Mouse (Mus musculus) heart, embryonic 11.5 days (tissue): ENCODE results near the gene Cpeb3. TPM values are rescaled to one million over a fixed set of nuclear protein-coding genes. Genes with fewer than 3 reads are reported as not detected.

Source experiments
- ATAC-seq: fragments of 200-750 bp; cut with Nextera tagmentation; replicated peaks from 2 replicates; pipeline ENCODE4 v1.8.0; 2017; ENCODE audit warnings: moderate library complexity; ENCODE audit not compliant: insufficient number of reproducible peaks, low FRiP score, low TSS enrichment
- H3K27ac ChIP-seq: fragments of 300-500 bp; sonication (generic); 2 replicates; pipeline ENCODE4 v1.5.1; 2014; ENCODE audit warnings: mild to moderate bottlenecking, low read depth, low read length
- H3K27me3 ChIP-seq: fragments of 300-500 bp; sonication (generic); 2 replicates; pipeline ENCODE4 v1.6.1; 2014; ENCODE audit warnings: mild to moderate bottlenecking, low read length, mixed read lengths; ENCODE audit not compliant: control insufficient read depth, insufficient read depth
- H3K36me3 ChIP-seq: fragments of 300-500 bp; sonication (generic); 2 replicates; pipeline ENCODE4 v1.6.1; 2014; ENCODE audit warnings: mild to moderate bottlenecking, low read length, moderate library complexity, mixed read lengths; ENCODE audit not compliant: control insufficient read depth, insufficient read depth
- H3K4me1 ChIP-seq: fragments of 300-500 bp; sonication (generic); 2 replicates; pipeline ENCODE4 v1.6.1; 2014; ENCODE audit warnings: low read length; ENCODE audit not compliant: control insufficient read depth, insufficient read depth
- H3K4me2 ChIP-seq: fragments of 300-500 bp; sonication (generic); 2 replicates; pipeline ENCODE4 v1.6.1; 2014; ENCODE audit warnings: mild to moderate bottlenecking, moderate library complexity
- H3K4me3 ChIP-seq: fragments of 300-500 bp; sonication (generic); 2 replicates; pipeline ENCODE4 v1.5.1; 2014; ENCODE audit warnings: low read depth, low read length
- H3K9ac ChIP-seq: fragments of 300-500 bp; sonication (generic); 2 replicates; pipeline ENCODE4 v1.6.1; 2014; ENCODE audit warnings: mild to moderate bottlenecking, low read depth, low read length, moderate library complexity
- H3K9me3 ChIP-seq: fragments of 300-500 bp; sonication (generic); replicated peaks from 2 replicates; pipeline ENCODE4 v1.6.1; 2016; ENCODE audit warnings: low read length; ENCODE audit not compliant: control insufficient read depth
- WGBS: fragments of 180-500 bp; shearing (Covaris S2); extraction: QIAGEN DNeasy Blood & Tissue Kit; methylation state at CpG from one replicate; pipeline ENCODE4 v1.1.7; 2014; ENCODE audit not compliant: insufficient replicate concordance; 5-methylcytosine and 5-hydroxymethylcytosine counted together
- polyA plus RNA-seq: library from polyadenylated mRNA; unstranded; fragments of >200 nt; fragmentation: Nextera tagmentation; extraction: Ambion mirVana; gene quantifications from 2 replicates; pipeline ENCODE4 v1.2.1, GENCODE M21; 2014

Cpeb3 gene
- polyA plus RNA-seq, 1 experiment from 2014 or later = 4.4 TPM

GRCm38 (mm10) chr19:37198165-37198880 lies 10.1 kb downstream of the Cpeb3 start:
- Histone ChIP-seq H3K4me2 (no peak overlapping the region), H3K4me1 (no peaks in the 10 kb centered on the region), H3K9ac (no peak overlapping the region), H3K9me3 (no peaks in the 10 kb centered on the region), H3K27ac (no peak overlapping the region), H3K36me3 (no peaks in the 10 kb centered on the region), H3K27me3 (no peaks in the 10 kb centered on the region), H3K4me3 (no peak overlapping the region)
- no peak for ATAC-seq
- WGBS = 61% methylated on average over 1 of the region's 1 CpGs

DNA sequence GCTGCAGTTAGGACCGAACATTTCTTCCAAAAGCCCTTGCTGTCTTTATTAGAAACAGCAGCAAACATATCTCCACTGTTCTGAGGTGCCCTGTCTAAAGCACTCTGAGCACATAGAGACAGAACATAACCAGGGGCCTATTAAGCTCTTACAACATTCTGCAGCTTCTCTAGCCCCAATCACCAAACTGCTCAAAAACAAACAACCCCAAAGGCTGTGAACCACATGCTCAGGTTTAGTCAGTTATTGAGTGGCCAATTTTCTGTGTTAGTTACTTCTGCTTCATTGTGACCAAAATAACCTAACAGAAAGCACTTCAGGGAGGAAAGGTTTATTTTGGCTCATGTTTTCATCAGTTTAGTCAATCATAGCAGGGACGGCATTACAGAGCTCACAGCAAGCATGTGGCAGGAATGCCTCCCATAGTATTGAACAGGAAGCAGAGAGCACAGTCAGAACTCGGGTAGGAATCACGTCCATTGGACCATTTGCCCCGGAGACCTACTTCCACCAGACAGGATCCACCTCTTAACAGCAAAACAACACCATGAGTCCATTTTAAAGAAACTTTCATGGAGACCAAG lies 15.8 kb downstream of the Cpeb3 start:
- 59% methylated on average over 5 of the region's 5 CpGs for WGBS
- ATAC-seq = no peak
- Histone ChIP-seq H3K9me3 (no peaks in the 10 kb centered on the region), H3K4me2 (no peak overlapping the region), H3K4me3 (no peak overlapping the region), H3K36me3 (no peaks in the 10 kb centered on the region), H3K9ac (no peak overlapping the region), H3K27ac (no peak overlapping the region), H3K4me1 (no peaks in the 10 kb centered on the region), H3K27me3 (no peaks in the 10 kb centered on the region)

- Histone ChIP-seq H3K9me3 (no peaks in the 10 kb centered on the region), H3K4me1 (no peaks in the 10 kb centered on the region), H3K27ac (no peak overlapping the region), H3K4me3 (no peak overlapping the region), H3K4me2 (no peak overlapping the region), H3K27me3 (no peaks in the 10 kb centered on the region), H3K36me3 (no peaks in the 10 kb centered on the region), H3K9ac (no peak overlapping the region)
- 51% methylated on average over 4 of the region's 4 CpGs for WGBS
- no peak for ATAC-seq
Observed at GRCm38 (mm10) chr19:37188366-37188948, 19.9 kb downstream of the Cpeb3 start.

DNA sequence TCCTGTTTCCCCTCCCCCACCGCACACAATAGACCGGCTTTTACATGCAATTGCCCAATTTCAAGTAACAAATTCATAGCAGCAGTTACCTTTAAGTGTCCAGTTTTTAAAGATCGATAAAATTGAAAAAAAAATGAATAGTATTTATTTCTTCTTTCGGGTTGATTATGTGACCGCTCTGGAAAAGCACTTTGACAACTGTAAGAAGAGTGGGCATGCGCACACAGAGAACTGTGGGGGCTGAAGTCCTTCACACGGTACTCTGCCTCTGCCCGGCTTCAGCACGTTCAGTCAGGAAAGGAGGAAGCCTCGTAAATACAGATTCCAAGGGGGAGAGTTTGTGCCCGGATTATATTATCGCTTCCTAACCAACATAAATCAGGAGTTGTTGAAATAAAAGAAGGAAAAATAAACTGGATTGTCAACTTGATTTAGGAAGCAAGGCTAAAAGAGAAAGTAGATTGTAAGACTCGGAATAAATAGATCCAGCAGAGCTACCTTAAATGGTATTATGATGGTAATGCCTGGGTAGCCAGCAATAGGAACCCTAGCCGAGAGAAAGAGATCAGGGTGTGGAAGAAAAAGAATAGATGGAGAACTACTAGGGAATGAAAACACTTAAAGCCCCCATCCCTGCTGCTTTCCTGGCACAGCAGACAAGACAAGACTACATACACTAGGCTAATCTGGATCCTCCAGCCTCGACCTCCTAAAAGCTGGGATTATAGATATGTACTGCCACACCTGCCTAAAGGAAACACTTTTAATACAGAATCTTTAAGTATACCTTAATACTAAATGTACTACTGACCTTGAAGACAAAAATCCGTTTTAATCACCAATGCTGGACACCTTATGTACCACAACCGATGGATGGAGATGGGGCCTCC lies 30.3 kb downstream of the Cpeb3 start:
- WGBS = 14% methylated on average over 17 of the region's 17 CpGs
- Histone ChIP-seq H3K4me3 (peak overlapping the region; percentile 45), H3K9ac (peak overlapping the region; percentile 36; the same call in 1 of the 2 replicates), H3K36me3 (no peaks in the 10 kb centered on the region), H3K4me2 (peak overlapping the region; percentile 65), H3K27me3 (0 out of 2 replicates have a peak, but pooled peaks cover 2% of the 10 kb centered on the region), H3K4me1 (0 out of 2 replicates have a peak, but pooled peaks cover 2% of the 10 kb centered on the region), H3K9me3 (no peaks in the 10 kb centered on the region), H3K27ac (no peak overlapping the region)
- 0 out of 2 replicates have a peak, but pooled peaks have one; percentile 49 for ATAC-seq

DNA sequence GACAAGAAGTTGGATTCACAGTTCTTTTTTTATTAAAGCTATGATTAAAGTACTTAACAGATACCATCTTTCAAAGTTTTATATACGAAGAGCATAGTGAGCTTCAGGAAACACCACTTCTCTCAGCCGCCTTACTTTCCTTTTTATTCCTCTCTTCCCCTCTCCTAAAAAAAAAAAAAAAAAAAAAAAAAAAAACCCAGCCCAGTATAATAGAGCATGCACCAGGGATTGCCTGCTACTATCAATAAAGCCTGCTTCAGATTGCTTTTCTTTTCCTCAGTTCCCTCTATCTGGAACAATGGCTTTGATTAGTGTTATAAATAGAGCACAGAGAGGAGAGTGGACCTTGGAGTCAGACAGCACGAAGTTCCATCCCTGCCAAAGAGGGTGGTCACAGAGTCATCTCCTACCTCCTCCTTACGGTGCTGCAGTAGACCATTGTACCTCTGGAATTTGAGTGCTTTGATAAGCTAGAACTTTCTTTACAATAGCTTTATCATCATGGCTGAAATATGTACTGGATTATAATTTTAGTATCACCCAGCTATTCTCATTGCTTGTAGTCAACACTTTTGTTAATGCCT lies 31.4 kb downstream of the Cpeb3 start:
- no peaks in the 10 kb centered on the region for H3K36me3 ChIP-seq
- no peaks in the 10 kb centered on the region for H3K9me3 ChIP-seq
- no peak overlapping the region for H3K9ac ChIP-seq
- 30% methylated on average over 4 of the region's 4 CpGs for WGBS
- peaks cover 5% of the 10 kb centered on the region; the same call in 1 of the 2 replicates for H3K4me1 ChIP-seq
- peak overlapping the region; percentile 50; the same call in 1 of the 2 replicates for H3K27ac ChIP-seq
- 0 out of 2 replicates have a peak, but pooled peaks cover 2% of the 10 kb centered on the region for H3K27me3 ChIP-seq
- H3K4me2 ChIP-seq = peak overlapping the region; percentile 57
- no peak for ATAC-seq
- H3K4me3 ChIP-seq = peak overlapping the region; percentile 31

- WGBS = 6% methylated on average over 6 of the region's 6 CpGs
- ATAC-seq = no peak
- Histone ChIP-seq H3K9me3 (no peaks in the 10 kb centered on the region), H3K4me3 (peak overlapping the region; percentile 75), H3K4me2 (peak overlapping the region; percentile 71), H3K36me3 (no peaks in the 10 kb centered on the region), H3K27me3 (0 out of 2 replicates have a peak, but pooled peaks cover 2% of the 10 kb centered on the region), H3K27ac (peak overlapping the region; percentile 93), H3K9ac (peak overlapping the region; percentile 77), H3K4me1 (peaks cover 5% of the 10 kb centered on the region; the same call in 1 of the 2 replicates)
Observed at GRCm38 (mm10) chr19:37175919-37176318, 32.5 kb downstream of the Cpeb3 start.

- peak overlapping the region; percentile 77 for H3K9ac ChIP-seq
- no peaks in the 10 kb centered on the region for H3K9me3 ChIP-seq
- H3K36me3 ChIP-seq = no peaks in the 10 kb centered on the region; the same call in 1 of the 2 replicates
- H3K4me2 ChIP-seq = peak overlapping the region; percentile 71
- peaks cover 5% of the 10 kb centered on the region; the same call in 1 of the 2 replicates for H3K4me1 ChIP-seq
- no peak for ATAC-seq
- H3K27me3 ChIP-seq = 0 out of 2 replicates have a peak, but pooled peaks cover 2% of the 10 kb centered on the region
- WGBS = 3% methylated on average over 12 of the region's 12 CpGs
- H3K4me3 ChIP-seq = peak overlapping the region; percentile 75
- peak overlapping the region; percentile 93 for H3K27ac ChIP-seq
Observed at GRCm38 (mm10) chr19:37175436-37175805, 33.0 kb downstream of the Cpeb3 start.
